Mouse (Mus musculus): ENCODE results near the gene Acvrl1.

GRCm38 (mm10) chr15:101121411-101122289, 6.7 kb upstream of the Acvrl1 start:
- TF ChIP-seq CTCF (IDR thresholded peaks at IDR 0.05; ENCODE audit: low read depth) (no peak), EP300 (IDR thresholded peaks at IDR 0.05; ENCODE audit: low read depth) (no peak)
